Mouse (Mus musculus): ENCODE measurements around the gene Adgrg5. TPM values are rescaled to one million over a fixed set of nuclear protein-coding genes. Genes with fewer than 3 reads are reported as not detected.

The Adgrg5 gene
- total RNA-seq, 2 experiments from 2014 or later, result 0.07 to 0.09 TPM

Other genes starting within 250 kb of the Adgrg5 start
- 10 to 100 TPM in 1 of 2 experiments, 1 to 10 TPM in 1; 7.1 to 11.7 TPM for gene Pllp, start 227.4 kb upstream of the Adgrg5 start, total RNA-seq (2021)
- not detected for gene Ccl22, start 178.1 kb upstream of the Adgrg5 start, total RNA-seq (2021)
- gene Cx3cl1, start 151.7 kb upstream of the Adgrg5 start, total RNA-seq (2021), result 1 to 10 TPM; 1.2 to 2.4 TPM
- not detected for gene Ccl17, start 113.2 kb upstream of the Adgrg5 start, total RNA-seq (2021)
- 100 to 1,000 TPM; 255 to 307 TPM for gene Coq9, start 85.4 kb upstream of the Adgrg5 start, total RNA-seq (2021)
- 10 to 100 TPM; 32.5 to 33.1 TPM for gene Ciapin1, start 85.3 kb upstream of the Adgrg5 start, total RNA-seq (2021)
- 10 to 100 TPM; 37.6 to 43.6 TPM for gene Polr2c, start 66.2 kb upstream of the Adgrg5 start, total RNA-seq (2021)
- gene Dok4, start 47.4 kb upstream of the Adgrg5 start, total RNA-seq (2021), result 10 to 100 TPM; 11.4 TPM
- 10 to 100 TPM; 10.3 to 15.1 TPM for gene Ccdc102a, start 5.6 kb upstream of the Adgrg5 start, total RNA-seq (2021)
- 10 to 100 TPM; 15.6 to 18.0 TPM for gene Adgrg1, start 51.1 kb downstream of the Adgrg5 start, total RNA-seq (2021)
- gene Adgrg3, start 94.0 kb downstream of the Adgrg5 start, total RNA-seq (2021), result 1 to 10 TPM in 1 of 2 experiments, under 1 TPM in 1; 0.80 to 1.2 TPM
- gene Drc7, start 131.4 kb downstream of the Adgrg5 start, total RNA-seq (2021), result not detected
- gene Katnb1, start 157.5 kb downstream of the Adgrg5 start, total RNA-seq (2021), result 10 to 100 TPM in 1 of 2 experiments, 1 to 10 TPM in 1; 6.0 to 10.7 TPM

Data from gastrocnemius, postnatal 10 days (tissue).